Mouse (Mus musculus) liver (tissue): ENCODE data around the gene Fpr1.
"Not testable (repeated sequence)": the region's sequence is repeated elsewhere in the genome, so short reads cannot be mapped to it uniquely, and the experiment has no call there.

Source experiments
- DNase-seq: peaks from one replicate; pipeline ENCODE4 v3.0.0-alpha.2; 2020; ENCODE audit warnings: mixed read lengths

The Fpr1 gene

GRCm38 (mm10) chr17:17849906-17850712, 33.6 kb downstream of the Fpr1 start:
- no peak for DNase-seq

GRCm38 (mm10) chr17:17848988-17849387, 34.8 kb downstream of the Fpr1 start:
- DNase-seq, result no peak

- DNase-seq, result no peak
Observed at GRCm38 (mm10) chr17:17845187-17846027, 38.3 kb downstream of the Fpr1 start.

DNA sequence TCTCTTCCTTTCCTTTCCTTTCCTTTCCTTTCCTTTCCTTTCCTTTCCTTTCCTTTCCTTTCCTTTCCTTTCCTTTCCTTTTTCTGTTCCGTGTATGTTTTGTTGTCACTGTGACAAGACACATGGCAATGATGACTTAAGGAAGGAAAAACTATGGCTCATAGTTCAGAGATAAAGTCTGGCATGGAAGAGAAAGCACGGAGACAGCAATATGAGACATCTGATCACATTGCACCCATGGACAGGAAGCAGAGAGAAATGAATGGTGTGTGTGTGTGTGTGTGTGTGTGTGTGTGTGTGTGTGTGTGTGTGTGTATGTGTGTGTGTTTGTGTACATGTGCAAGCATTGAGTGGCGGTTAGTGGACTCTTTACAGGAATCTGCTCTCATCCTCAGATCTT, 39.1 kb downstream of the Fpr1 start:
- not testable (repeated sequence) for DNase-seq

DNA sequence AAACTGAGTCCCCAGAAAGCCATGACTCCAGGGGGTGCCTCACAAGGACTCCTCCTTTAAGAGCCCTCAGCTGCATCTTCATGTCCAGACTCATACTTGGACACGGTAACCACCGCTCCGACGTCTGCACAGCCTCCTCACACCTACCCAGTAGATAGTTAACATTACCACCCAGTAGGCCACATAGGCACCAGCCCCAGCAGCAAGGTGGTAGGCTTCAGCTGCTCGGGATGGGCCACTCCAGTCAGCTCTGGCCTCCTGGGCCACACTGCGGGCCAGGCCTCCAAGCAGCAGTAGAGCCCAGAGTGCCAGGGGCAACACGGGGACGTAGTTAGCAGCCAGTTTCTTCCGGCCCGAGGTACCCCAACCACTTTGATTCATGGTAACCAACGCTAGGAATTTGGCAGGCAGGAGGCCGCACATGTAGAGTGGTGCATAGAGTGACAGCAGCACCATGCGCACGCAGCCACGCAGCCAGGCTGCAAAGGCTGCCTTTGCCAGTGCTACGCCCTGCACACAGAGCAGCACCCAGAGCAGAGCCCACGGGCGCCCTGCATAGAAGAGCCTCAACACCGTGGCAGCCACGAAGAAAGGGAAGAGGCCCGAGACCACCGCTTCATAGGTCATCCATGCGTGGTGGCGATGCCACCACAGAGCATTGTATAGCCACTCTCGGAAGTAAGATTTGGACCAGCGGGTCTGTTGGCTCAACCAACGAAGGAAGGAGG, 40.0 kb downstream of the Fpr1 start:
- DNase-seq, result no peak

DNA sequence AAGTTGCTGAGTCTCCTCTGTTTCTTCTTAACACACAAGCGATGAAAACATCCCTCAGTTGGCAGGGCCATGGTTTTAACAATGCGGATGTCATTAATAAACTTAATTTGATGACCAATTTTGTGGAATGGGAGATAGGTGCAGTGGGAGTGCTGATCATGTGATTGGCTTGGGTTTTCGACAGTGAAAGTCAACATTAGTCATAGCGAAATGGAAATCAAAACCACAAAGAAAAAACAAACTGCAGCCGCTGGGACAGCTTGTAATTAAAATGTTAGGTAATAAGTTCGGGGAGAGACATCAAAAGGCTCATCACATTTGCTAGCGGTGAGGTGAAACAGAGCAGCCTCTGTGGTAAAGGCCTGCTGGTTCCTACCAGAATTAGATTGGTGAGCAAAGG, 42.9 kb downstream of the Fpr1 start:
- DNase-seq, result no peak

GRCm38 (mm10) chr17:17839276-17839675, 44.5 kb downstream of the Fpr1 start:
- DNase-seq, result no peak

GRCm38 (mm10) chr17:17837919-17838701, 45.6 kb downstream of the Fpr1 start:
- DNase-seq, result peak; percentile 92

GRCm38 (mm10) chr17:17837426-17837825, 46.3 kb downstream of the Fpr1 start:
- no peak for DNase-seq

DNA sequence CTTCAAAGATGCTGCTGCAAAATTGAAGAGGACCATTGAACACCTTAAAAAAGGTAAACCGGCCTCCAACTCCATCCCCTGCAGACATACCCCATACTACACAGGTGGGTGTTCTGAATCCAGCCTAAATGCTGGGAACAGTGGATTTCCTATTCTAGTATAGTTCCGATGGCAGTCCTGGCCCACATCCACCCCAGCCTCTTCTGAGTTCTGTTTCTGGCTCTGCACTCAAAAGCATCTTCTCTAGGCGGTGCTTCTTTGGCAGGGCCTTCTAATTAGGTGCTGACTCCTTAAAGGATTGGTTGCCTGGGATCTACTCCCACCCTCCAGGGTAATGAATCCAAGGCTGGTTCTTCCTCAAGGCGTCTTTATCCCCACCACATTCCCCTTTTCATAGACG, 47.6 kb downstream of the Fpr1 start:
- DNase-seq, result no peak

DNA sequence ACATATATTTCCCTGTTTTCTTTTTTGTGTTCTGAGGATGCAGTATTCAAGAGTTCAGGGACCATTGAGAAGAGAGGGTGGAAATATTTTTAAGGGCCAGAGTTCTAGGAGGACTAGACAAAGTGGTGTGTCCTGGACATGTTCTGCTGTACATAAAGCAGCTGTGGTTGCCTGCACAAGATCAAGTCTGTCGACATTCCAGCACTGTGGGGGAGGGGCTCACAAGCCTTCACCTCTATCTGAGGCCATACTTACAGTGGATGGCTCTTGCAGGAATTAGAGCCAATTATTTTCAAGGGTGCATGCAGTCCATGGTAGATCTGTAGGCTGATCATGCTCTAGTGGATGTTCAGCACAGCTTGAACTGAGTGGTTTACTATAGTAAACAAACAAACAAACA, 48.8 kb downstream of the Fpr1 start:
- DNase-seq, result no peak

- no peak for DNase-seq
Observed at GRCm38 (mm10) chr17:17830731-17831130, 53.0 kb downstream of the Fpr1 start.

DNA sequence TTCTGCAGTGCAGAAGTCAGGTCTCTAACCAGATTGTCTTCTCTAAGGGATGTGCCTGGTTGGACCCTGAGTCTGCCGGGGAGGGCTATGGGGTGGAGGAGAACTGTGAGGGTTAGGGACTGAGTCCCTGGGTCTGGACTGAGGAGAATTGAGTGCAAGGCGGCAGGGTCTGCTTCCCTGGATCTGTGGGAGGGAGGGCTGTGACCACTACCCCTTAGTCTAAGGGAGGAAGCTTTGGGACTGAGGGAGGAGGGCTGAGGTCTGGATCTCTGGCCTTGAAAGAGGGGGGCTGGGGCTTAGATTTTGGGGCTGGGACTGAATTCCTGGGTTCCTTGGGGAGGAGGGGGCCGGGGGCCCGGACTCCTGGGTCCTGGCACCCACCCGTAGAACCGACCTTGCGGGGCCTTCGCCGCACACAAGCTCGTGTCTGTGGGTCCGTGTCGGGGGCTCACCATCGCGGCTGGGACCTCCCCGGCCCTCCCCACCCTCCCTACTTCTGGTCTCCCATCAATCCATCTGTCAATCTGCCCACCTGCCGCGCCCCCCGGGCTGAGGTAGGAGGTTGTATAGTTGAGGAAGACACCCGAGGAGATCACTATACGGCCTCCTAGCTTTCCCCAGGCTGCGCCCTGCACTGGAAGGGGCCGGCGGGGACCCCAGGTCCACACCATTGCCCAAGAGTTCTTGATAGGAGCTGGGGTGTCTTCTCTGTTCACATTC, 53.8 kb downstream of the Fpr1 start:
- no peak for DNase-seq

GRCm38 (mm10) chr17:17829052-17829785, 54.5 kb downstream of the Fpr1 start:
- peak; percentile 7 for DNase-seq

DNA sequence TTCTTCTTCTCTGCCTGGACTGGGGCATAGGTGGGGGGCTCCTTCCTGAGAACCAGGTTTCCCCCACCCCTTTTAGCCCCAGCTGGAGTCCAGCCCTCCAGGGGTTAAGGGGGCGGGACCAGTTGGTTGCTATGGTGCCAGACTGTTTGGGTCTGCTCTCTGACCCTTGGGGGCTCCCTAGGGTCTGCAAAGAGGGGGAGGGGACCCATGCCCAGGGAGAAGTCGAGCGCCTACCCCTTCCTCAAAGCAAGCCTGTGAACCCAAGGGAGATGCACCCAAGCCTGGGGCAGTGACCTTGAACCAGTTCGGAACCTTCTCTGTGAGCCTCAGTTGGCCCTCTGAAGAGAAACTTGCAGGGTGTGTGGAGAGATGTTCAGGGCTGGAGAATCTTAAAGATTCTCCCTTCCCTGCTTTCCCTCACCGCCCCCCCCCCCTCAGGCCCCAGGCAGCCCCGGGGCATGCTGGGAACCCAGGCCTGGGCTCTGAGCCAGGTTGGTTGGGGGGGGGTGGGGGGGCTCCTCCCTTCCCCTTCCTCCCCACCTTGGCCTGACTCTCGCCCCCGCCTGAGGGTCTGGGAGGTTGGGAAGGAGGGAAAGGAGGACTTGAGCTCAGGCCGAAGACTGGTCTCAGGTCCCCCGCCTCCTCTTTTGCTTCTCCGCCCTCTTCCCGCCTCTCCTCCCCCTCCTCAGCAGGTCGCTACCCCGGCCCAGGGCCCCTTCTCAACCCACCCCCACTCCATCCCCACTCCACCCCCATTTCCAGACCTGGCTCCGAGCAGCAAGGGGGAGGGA, 55.4 kb downstream of the Fpr1 start:
- DNase-seq, result peak; percentile 65

DNA sequence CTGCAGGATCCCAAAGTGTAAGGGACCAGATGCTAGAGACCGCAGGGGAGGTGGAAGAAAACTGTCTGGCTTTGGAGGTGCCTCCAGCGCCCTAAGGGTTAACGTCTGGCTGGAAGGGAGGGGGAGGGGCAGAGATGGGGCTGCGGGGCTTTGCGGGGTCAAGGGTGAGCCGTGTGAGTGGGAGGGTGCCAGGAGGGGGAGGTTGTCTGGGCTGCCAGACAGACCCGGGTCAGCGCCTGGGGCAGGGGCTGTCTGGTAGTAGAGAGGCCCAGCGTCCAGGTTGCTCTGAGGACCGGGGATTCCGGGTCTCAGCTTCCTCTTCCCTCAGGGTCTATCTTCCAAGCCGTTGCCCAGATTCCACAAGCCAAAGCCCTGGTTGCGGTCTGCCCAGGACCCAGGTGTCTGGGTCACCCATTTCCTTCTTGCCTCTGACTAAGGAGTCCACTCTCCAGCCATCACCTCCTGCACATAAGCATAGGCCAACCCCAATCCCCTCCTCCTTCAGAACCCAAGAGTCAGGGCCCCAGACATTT, 56.0 kb downstream of the Fpr1 start:
- peak; percentile 74 for DNase-seq

DNA sequence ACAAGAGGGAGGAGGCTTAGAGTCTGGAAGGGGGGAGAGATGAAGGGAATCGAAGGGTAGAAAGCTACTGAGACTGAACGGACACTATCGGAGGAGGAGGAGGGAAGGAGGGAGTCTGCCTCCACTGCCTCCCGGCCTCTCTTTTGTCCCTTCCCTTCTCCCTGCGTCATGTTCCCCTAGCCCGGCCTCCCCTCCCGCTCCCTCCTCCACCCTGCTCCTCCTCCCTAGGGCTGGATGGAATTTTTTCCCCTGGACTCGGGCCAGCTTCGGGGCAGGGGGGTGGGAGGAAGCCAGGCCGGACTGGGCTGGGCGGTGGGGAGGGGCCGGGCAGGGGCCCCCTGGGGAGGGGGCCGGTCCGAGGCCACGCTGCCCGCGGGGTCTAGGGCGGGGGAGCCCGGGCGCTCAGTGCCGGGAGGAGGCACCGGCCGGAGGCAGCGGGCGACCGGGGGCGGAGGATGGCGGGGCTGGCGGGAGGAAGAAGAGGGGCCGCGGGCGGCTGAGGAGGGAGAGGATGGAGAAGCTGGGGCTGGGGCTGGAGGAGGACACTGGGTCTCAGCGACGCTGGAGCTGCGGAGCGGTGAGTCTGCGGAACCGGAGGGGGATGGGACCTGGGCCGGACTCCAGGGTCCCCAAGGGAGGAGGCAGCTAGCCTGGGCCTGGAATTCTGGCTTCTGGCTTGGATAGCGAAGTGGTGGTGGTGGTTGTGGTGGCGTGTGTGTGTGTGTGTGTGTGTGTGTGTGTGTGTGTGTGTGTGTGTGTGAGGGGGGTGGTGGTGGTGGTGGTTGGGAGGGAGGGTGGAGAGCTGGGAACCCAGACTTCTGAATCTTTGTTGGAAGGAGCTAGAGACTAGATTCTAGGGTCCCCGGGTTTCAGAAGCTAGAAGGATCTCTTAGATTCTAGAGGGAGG, 56.7 kb downstream of the Fpr1 start, which contains the start of gene Spaca6:
Gene Spaca6, plus strand, starts transcription at position 408 of the 907 bp plus-strand sequence.
- peak; percentile 83 for DNase-seq
